Mouse (Mus musculus): Measurements from ENCODE around the gene Lrrk1. TPM values are rescaled to one million over a fixed set of nuclear protein-coding genes. Genes with fewer than 3 reads are reported as not detected.
A peak's percentile ranks its signal among the peaks of the same experiment; 100 is the strongest.

The Lrrk1 gene
- polyA plus RNA-seq, 1 experiment from 2014 or later, result 29.3 TPM

DNA sequence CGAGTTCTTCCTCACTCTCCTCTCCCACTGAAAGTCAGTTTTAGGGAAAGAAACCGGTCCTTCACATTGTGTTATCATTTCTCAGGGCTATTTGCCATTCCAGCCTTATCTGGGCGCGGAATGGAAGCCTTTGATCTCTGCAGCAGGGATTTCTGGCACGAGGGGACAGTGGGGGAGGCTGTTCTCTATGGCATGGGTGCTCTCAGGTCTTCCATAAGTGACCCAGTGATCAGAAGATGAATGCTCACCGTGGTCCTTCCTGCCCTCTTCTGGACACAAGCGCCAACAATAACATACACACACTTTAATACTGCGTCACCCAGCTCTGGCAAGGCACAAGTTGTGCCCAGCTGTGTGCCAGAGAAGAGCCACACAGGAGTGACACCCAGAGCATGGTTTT is 18.8 kb upstream of the Lrrk1 start:
- H3K27me3 ChIP-seq (ENCODE audit: control insufficient read depth, insufficient read depth, low read depth, low read length), result no peaks in the 10 kb centered on the region
- no peak for ATAC-seq (ENCODE audit: low read depth)
- no peak overlapping the region for H3K4me3 ChIP-seq (ENCODE audit: low read length)
- no peak overlapping the region for H3K4me2 ChIP-seq (ENCODE audit: low read depth, low read length)
- peaks cover 4% of the 10 kb centered on the region; the same call in 1 of the 2 replicates for H3K4me1 ChIP-seq (replicated peaks; ENCODE audit: control insufficient read depth, insufficient read depth, low read length)
- no peak overlapping the region for H3K27ac ChIP-seq (ENCODE audit: low read length)
- H3K9me3 ChIP-seq (ENCODE audit: control insufficient read depth, low read length), result no peaks in the 10 kb centered on the region
- H3K36me3 ChIP-seq (ENCODE audit: control insufficient read depth, insufficient read depth, low read length), result no peaks in the 10 kb centered on the region
- H3K9ac ChIP-seq (ENCODE audit: low read length), result no peak overlapping the region
- WGBS, result 45% methylated on average over 8 of the region's 8 CpGs

DNA sequence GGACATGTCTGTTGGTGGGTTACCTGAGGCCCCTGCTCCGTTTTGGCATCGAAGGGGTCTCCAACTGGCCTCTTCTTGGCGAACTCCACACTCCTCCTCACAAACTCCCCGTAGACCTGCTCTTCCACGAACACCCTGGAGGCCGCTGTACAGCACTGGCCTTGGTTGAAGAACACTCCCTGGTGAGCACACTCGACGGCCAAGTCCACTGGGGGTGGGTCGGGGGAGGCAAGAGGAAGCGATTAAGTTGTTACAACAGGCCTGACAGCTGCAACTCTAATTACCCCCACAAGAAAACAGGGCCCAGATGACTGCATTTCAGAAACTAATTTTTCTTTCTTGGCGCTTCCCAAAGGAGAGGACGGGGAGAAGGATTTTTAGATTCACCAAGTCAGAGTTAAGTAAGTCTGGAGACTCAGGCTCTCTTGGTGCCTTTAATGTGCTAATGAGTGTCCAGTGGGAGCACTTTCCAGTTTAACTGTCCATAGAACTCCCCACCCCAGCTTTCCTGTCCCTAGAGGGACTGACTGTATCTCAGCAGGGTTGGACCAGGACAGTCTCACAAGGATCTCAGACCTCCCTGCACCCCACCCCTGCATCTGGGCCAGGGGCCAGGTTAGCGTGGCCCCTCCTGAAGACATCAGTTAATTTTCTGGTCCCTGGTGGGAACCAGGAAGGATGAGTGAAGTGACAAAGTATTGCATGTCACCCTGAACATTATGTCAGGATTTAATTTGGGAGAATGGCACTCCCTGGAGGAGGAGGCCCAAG is 18.0 kb upstream of the Lrrk1 start:
- H3K36me3 ChIP-seq (ENCODE audit: control insufficient read depth, insufficient read depth, low read length), result no peaks in the 10 kb centered on the region
- peaks cover 4% of the 10 kb centered on the region; the same call in 1 of the 2 replicates for H3K4me1 ChIP-seq (replicated peaks; ENCODE audit: control insufficient read depth, insufficient read depth, low read length)
- no peak overlapping the region for H3K27ac ChIP-seq (ENCODE audit: low read length)
- H3K4me2 ChIP-seq (ENCODE audit: low read depth, low read length), result no peak overlapping the region
- ATAC-seq (ENCODE audit: low read depth), result 0 out of 2 replicates have a peak, but pooled peaks have one; percentile 61
- H3K4me3 ChIP-seq (ENCODE audit: low read length), result no peak overlapping the region
- H3K9ac ChIP-seq (ENCODE audit: low read length), result no peak overlapping the region
- WGBS, result 36% methylated on average over 13 of the region's 13 CpGs
- H3K27me3 ChIP-seq (ENCODE audit: control insufficient read depth, insufficient read depth, low read depth, low read length), result no peaks in the 10 kb centered on the region
- H3K9me3 ChIP-seq (ENCODE audit: control insufficient read depth, low read length), result no peaks in the 10 kb centered on the region

DNA sequence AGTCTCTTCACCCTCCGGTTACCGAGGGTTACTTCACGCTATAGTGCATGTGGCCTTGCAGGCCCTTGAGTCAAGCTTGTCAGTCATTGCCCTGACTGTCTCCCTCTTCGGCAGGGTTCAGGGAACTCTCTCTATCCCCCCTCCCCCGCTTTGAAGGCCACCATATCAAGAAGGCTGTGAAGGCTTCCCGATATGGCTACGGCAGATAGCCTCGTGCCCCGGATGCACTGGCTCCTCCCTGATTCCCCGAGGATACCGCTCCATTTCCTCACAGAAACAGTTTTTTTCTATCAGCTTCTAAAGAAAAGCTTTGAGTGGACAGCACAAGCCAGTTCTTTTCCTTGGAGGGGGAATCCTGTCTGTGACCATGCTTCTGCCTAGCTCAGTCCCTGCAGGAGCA is 17.4 kb upstream of the Lrrk1 start:
- H3K27ac ChIP-seq (ENCODE audit: low read length), result no peak overlapping the region
- 47% methylated on average over 11 of the region's 11 CpGs for WGBS
- peaks cover 4% of the 10 kb centered on the region; the same call in 1 of the 2 replicates for H3K4me1 ChIP-seq (replicated peaks; ENCODE audit: control insufficient read depth, insufficient read depth, low read length)
- no peaks in the 10 kb centered on the region for H3K36me3 ChIP-seq (ENCODE audit: control insufficient read depth, insufficient read depth, low read length)
- ATAC-seq (ENCODE audit: low read depth), result no peak
- no peak overlapping the region for H3K4me2 ChIP-seq (ENCODE audit: low read depth, low read length)
- H3K4me3 ChIP-seq (ENCODE audit: low read length), result no peak overlapping the region
- no peaks in the 10 kb centered on the region for H3K27me3 ChIP-seq (ENCODE audit: control insufficient read depth, insufficient read depth, low read depth, low read length)
- no peaks in the 10 kb centered on the region for H3K9me3 ChIP-seq (ENCODE audit: control insufficient read depth, low read length)
- H3K9ac ChIP-seq (ENCODE audit: low read length), result no peak overlapping the region

DNA sequence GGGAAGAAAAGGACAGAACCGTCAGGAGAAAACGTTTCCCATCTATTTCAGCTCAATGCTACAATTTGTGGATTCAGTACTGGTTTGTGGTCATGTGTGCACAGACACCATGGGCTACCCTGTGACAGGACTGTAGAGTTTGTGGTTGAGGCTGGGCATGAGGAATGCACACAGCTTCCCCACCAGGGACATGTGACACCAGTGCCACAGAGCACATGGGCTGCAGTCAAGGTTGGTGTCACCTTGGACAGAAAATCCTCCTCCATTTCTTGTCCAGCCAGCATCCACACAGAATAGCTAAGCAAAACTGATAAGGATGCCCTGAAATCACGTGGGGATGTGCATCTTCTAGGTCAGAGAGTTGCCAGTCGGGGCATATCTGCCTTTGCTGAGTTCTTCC is 16.7 kb upstream of the Lrrk1 start:
- H3K27ac ChIP-seq (ENCODE audit: low read length), result no peak overlapping the region
- no peak overlapping the region for H3K4me2 ChIP-seq (ENCODE audit: low read depth, low read length)
- ATAC-seq (ENCODE audit: low read depth), result no peak
- peaks cover 4% of the 10 kb centered on the region; the same call in 1 of the 2 replicates for H3K4me1 ChIP-seq (replicated peaks; ENCODE audit: control insufficient read depth, insufficient read depth, low read length)
- H3K9ac ChIP-seq (ENCODE audit: low read length), result no peak overlapping the region
- 66% methylated on average over 4 of the region's 4 CpGs for WGBS
- no peak overlapping the region for H3K4me3 ChIP-seq (ENCODE audit: low read length)
- no peaks in the 10 kb centered on the region for H3K9me3 ChIP-seq (ENCODE audit: control insufficient read depth, low read length)
- no peaks in the 10 kb centered on the region for H3K36me3 ChIP-seq (ENCODE audit: control insufficient read depth, insufficient read depth, low read length)
- no peaks in the 10 kb centered on the region for H3K27me3 ChIP-seq (ENCODE audit: control insufficient read depth, insufficient read depth, low read depth, low read length)

DNA sequence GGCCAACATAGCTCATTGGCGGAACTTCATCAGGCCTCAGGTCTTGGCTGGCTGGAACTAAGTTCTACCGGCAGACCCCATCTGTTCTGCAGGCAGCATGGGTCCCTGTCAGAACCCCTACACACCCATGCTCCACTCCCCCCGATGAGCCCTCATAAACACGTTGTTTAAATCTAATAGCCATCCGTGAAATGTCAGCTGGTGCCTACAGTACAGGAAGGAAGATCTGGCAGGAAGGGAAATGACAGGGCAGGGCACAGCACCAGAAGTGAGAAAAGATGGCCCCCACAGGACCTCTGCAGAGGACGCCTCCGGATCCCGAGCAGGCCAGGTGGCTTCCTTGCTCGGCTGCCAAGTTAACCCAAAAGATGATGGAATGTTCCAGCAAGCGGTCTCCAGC is 16.0 kb upstream of the Lrrk1 start:
- WGBS, result 23% methylated on average over 10 of the region's 10 CpGs
- H3K27ac ChIP-seq (ENCODE audit: low read length), result no peak overlapping the region
- no peak overlapping the region for H3K4me2 ChIP-seq (ENCODE audit: low read depth, low read length)
- peak; percentile 23; the same call in 1 of the 2 replicates for ATAC-seq (ENCODE audit: low read depth)
- H3K4me1 ChIP-seq (replicated peaks; ENCODE audit: control insufficient read depth, insufficient read depth, low read length), result peaks cover 4% of the 10 kb centered on the region; the same call in 1 of the 2 replicates
- no peaks in the 10 kb centered on the region for H3K36me3 ChIP-seq (ENCODE audit: control insufficient read depth, insufficient read depth, low read length)
- no peak overlapping the region for H3K9ac ChIP-seq (ENCODE audit: low read length)
- no peaks in the 10 kb centered on the region for H3K9me3 ChIP-seq (ENCODE audit: control insufficient read depth, low read length)
- no peak overlapping the region for H3K4me3 ChIP-seq (ENCODE audit: low read length)
- no peaks in the 10 kb centered on the region for H3K27me3 ChIP-seq (ENCODE audit: control insufficient read depth, insufficient read depth, low read depth, low read length)

DNA sequence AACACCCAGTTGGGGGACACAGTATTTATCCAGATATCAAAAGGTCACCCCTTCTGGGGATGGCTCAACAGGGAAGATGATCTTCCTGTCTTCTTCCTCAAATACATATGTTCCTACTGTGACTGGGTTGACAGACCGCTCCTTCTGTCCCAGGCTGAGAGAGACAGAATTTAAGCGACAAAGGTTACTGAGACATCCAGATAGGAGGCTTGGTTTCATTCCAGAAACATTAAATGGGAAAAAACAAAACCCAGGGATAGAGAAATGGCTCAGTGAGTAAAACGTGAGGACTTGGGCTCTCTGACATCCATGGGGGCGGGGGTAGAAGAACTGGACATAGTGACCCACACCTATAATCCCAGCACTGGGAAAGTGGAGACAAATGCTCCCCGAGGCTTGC is 14.7 kb upstream of the Lrrk1 start:
- Histone ChIP-seq H3K4me1 (replicated peaks; ENCODE audit: control insufficient read depth, insufficient read depth, low read length) (peaks cover 4% of the 10 kb centered on the region; the same call in 1 of the 2 replicates), H3K4me2 (ENCODE audit: low read depth, low read length) (no peak overlapping the region), H3K27ac (ENCODE audit: low read length) (no peak overlapping the region), H3K27me3 (ENCODE audit: control insufficient read depth, insufficient read depth, low read depth, low read length) (no peaks in the 10 kb centered on the region), H3K9ac (ENCODE audit: low read length) (no peak overlapping the region), H3K9me3 (ENCODE audit: control insufficient read depth, low read length) (no peaks in the 10 kb centered on the region), H3K4me3 (ENCODE audit: low read length) (no peak overlapping the region), H3K36me3 (ENCODE audit: control insufficient read depth, insufficient read depth, low read length) (no peaks in the 10 kb centered on the region)
- ATAC-seq (ENCODE audit: low read depth), result no peak
- WGBS, result 84% methylated on average over 5 of the region's 5 CpGs

DNA sequence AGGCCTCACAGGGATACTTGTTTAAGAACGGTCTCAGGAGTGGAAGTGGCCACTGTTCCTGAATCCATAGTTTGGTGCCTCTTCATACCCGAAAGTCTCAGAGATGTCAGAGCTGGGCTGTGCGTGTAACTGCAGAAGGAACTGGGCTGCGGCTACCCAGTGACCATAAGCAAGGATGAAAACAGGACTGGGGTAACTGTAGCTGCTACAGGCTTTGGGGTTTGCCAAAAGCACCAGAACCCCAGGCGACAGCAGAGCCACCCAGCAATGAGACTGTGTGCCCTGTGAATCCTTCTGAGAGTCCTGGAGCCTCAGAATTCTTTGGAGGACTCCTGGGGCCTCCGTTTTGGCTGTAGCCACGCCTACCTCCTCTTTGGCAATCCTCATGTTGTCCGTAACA is 13.5 kb upstream of the Lrrk1 start:
- H3K27me3 ChIP-seq (ENCODE audit: control insufficient read depth, insufficient read depth, low read depth, low read length), result no peaks in the 10 kb centered on the region
- H3K27ac ChIP-seq (ENCODE audit: low read length), result no peak overlapping the region
- no peak overlapping the region for H3K4me3 ChIP-seq (ENCODE audit: low read length)
- no peak overlapping the region for H3K4me2 ChIP-seq (ENCODE audit: low read depth, low read length)
- no peak overlapping the region for H3K9ac ChIP-seq (ENCODE audit: low read length)
- no peak for ATAC-seq (ENCODE audit: low read depth)
- H3K36me3 ChIP-seq (ENCODE audit: control insufficient read depth, insufficient read depth, low read length), result no peaks in the 10 kb centered on the region
- peaks cover 4% of the 10 kb centered on the region; the same call in 1 of the 2 replicates for H3K4me1 ChIP-seq (replicated peaks; ENCODE audit: control insufficient read depth, insufficient read depth, low read length)
- no peaks in the 10 kb centered on the region for H3K9me3 ChIP-seq (ENCODE audit: control insufficient read depth, low read length)
- 57% methylated on average over 8 of the region's 8 CpGs for WGBS

DNA sequence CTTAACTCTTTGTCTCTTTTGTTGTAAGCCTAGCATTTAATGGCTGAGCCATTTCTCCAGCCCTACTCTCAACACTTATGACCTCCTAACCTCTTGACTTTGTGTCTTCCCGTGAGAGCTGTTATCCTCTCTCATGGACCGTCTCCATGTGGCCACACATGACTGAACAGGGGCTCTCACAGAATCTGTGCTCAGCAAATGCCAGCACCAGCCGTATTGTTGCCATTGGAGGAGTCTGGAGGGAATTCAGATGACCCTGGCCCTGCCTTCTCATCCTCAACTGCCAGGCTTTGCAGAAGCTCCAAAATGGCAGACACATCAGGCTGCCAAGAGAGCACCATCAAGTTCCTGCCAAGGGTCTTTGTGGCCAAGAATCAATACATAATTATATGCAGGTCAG is 9.1 kb upstream of the Lrrk1 start:
- H3K27ac ChIP-seq (ENCODE audit: low read length), result no peak overlapping the region
- no peak overlapping the region for H3K4me3 ChIP-seq (ENCODE audit: low read length)
- no peaks in the 10 kb centered on the region for H3K4me1 ChIP-seq (replicated peaks; ENCODE audit: control insufficient read depth, insufficient read depth, low read length)
- WGBS, result 67% methylated on average over 3 of the region's 3 CpGs
- H3K27me3 ChIP-seq (ENCODE audit: control insufficient read depth, insufficient read depth, low read depth, low read length), result no peaks in the 10 kb centered on the region
- no peaks in the 10 kb centered on the region for H3K36me3 ChIP-seq (ENCODE audit: control insufficient read depth, insufficient read depth, low read length)
- no peak for ATAC-seq (ENCODE audit: low read depth)
- no peak overlapping the region for H3K4me2 ChIP-seq (ENCODE audit: low read depth, low read length)
- H3K9ac ChIP-seq (ENCODE audit: low read length), result no peak overlapping the region
- H3K9me3 ChIP-seq (ENCODE audit: control insufficient read depth, low read length), result no peaks in the 10 kb centered on the region

DNA sequence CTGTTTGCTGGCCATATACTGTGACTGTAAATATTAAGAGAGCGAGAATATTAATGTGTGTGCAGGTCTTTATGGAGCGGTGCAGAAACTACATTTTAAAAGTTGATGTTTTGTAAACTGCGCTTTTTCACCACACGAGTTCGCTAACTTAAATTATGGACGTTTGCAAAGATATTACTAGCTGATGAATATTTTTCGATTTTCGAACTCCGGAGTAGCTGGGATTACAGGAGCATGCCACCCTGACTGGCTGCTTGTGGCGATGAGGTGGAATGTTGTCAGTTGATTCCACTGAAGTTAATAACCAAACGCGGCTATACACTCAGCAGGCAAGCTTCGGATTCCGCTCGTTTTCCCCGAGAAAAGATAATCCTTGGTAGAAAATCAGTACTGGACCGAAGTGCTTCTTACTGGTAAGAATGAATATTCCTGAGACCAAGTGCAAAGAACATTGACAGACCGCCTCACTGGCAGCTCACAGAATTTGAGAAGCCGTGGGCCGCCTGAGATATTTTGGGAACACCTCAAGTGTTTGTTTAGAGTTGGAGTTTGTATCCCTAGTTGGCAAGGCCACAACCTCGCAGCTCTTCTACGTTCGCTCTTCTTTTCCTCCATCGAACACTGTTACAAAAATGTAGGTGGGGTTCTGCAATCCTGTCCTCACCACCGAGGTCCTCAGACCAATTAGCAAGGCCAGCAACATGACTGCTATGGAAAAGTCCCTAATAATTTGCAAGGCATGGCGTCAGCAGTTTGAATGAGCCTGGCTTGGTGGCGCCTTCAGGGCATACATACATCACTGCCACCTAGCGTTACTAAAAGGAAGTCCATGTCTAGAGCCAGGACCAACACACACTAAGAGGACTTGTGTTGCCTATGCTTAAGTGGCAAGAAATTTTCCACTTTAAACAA is 727 bp upstream of the Lrrk1 start:
- H3K4me1 ChIP-seq (replicated peaks; ENCODE audit: control insufficient read depth, insufficient read depth, low read length), result peaks cover 18% of the 10 kb centered on the region
- ATAC-seq (ENCODE audit: low read depth), result peak; percentile 73
- H3K4me2 ChIP-seq (ENCODE audit: low read depth, low read length), result peak overlapping the region; percentile 93
- H3K27me3 ChIP-seq (ENCODE audit: control insufficient read depth, insufficient read depth, low read depth, low read length), result no peaks in the 10 kb centered on the region
- peak overlapping the region; percentile 90 for H3K4me3 ChIP-seq (ENCODE audit: low read length)
- peak overlapping the region; percentile 96 for H3K9ac ChIP-seq (ENCODE audit: low read length)
- no peaks in the 10 kb centered on the region for H3K9me3 ChIP-seq (ENCODE audit: control insufficient read depth, low read length)
- peak overlapping the region; percentile 84 for H3K27ac ChIP-seq (ENCODE audit: low read length)
- WGBS, result 8% methylated on average over 28 of the region's 28 CpGs
- H3K36me3 ChIP-seq (ENCODE audit: control insufficient read depth, insufficient read depth, low read length), result no peaks in the 10 kb centered on the region
